Mouse (Mus musculus) left cerebral cortex, postnatal 10 days (tissue): Measurements from ENCODE around the gene Mrps34. TPM values are rescaled to one million over a fixed set of nuclear protein-coding genes. Genes with fewer than 3 reads are reported as not detected.

Experiments
- DNase-seq, 2 experiments: peaks; one replicate each; pipeline ENCODE4 v3.0.0; 2021 to 2022; ENCODE audit warnings: low spot score in 2 of 2, mixed read lengths in 1 of 2; ENCODE audit errors: extremely low spot score in 1 of 2
- intact Hi-C: fragments of 180-260 bp; cut with DNase I; formaldehyde crosslinking; loops from one replicate; pipeline ENCODE4 v1.15.1; 2025
- total RNA-seq, 2 experiments: library from RNA; stranded (reverse); gene quantifications; 2 replicates each; pipeline ENCODE4 v1.2.3; 2021

Mrps34 gene
- total RNA-seq, 2 experiments from 2014 or later = 58.4 to 64.8 TPM

DNA sequence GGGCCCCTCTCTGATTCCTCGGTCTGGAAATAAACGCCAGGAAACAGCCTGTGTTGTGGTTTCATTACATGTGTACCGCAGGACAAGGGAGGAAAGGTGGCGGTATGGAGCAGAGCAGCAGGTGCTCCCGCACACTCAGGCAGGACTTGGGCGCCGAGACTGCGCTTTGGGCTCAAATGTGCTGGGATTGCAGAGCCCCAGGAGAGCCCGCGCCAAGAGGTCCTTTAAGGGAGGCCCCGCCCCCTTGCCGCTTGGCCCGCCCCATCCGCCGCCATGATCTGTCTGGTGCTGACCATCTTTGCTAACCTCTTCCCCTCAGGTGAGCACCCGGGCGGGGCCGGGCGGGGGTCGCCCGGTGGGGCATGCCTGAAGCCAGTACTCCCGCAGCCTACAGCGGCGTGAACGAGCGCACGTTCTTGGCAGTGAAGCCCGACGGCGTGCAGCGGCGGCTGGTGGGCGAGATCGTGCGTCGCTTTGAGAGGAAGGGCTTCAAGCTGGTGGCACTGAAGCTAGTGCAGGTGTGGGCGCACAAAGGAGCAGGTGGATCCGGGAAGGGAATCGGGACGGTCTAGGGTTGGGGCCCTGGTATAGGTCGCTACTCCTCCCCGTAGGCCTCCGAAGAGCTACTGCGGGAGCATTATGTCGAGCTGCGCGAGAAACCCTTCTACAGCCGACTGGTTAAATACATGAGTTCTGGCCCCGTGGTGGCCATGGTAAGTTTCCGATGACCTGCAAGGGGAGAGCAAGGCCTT, 1.5 kb downstream of the Mrps34 start, which contains the start of gene Nme3:
Gene Nme3, plus strand, starts transcription at position 260 of the 752 bp plus-strand sequence.
- intact Hi-C loops = no loop called here
- DNase-seq = peak; percentile 60 to 85

DNA sequence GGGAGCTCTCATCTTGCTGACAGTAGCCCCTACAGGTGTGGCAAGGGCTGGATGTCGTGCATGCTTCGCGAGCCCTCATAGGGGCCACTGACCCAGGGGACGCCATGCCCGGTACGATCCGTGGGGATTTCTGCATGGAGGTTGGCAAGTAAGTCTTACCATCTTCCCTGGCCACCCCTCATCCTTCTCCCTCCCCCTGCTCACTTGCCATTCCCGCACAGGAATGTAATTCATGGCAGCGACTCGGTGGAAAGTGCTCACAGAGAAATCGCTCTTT, 2.0 kb downstream of the Mrps34 start:
- peak in 1 of 2 experiments; percentile 45 for DNase-seq
- intact Hi-C loops = no loop called here

DNA sequence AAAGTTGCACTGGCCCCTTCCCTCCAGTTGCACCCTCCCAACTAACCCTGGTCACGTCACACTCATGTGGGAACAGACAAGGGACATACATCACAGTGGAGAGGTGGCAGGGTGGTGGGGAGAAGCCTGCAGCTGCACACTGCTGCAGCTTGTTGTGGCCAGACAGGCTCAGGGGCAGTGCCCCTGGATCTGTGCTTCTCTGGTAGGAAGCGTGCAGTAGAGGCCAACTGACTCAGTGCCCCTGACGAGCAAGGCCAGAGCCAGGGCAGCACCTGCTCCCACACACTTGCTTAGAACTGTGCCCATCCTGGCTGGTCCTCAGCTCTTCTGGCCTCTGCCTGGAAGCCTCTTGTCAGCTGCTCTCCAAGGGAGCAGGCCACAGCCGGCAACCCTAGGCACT, 2.7 kb downstream of the Mrps34 start:
- intact Hi-C loops = no loop called here
- no peak for DNase-seq

DNA sequence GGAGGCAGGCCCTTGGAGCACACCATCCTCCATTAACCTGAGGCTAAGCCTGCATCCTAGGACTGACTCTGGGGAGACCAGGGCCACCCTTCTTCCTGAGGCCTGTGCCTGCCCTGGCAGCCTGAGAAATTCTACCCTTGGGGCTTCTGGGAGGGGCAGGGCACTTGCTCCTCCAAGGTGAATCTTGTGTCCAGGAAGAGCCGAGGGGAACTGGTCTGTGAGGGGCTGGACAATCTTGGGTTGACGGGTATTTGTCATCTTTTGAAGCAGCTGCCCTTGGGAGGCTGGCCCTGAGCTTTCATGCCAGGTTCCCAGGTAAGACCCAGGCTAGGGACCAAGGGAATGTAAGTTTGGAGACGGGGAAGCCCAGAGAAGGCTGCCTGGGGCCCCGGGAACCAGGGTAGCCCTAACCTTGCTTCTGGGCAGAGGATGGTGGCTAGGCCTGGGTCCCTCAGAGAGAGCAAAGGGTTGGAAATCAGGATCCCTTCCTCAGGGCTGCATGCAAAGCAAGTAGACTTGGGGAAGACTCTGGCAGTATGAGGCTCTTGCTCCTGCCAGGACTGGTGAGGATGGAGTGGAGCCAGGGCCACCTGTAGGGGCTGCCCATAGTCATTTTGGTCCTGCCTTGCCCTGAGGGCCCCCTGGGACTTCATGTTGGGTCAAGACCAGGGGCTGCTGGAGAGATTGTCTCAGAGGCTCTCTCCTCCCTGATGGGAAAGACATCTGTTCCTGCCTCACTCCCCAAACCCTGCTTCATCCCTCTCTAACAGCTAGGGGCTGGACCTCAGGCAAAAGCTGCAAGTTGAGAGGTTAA, 3.3 kb downstream of the Mrps34 start:
- intact Hi-C loops = no loop called here
- no peak for DNase-seq

DNA sequence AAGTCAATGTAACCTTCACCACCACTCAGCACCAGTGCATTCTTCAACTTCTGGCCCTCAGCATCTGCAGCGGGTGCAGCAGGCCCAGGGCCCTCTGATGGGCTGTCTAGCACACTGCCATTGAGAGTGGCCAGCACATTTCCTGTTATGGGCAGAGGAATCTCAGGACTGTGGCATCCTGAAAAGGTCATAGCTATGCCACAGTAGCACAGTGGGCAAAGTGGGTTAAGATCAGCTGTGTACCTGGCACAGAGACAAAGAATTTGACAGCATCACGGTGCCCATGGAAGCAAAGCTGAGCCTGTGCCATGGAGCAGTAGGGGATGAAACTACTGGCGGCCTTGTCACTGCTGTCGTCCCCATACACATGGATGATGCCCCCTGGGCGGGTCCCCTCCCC, 4.2 kb downstream of the Mrps34 start:
- intact Hi-C loops = no loop called here
- no peak for DNase-seq

DNA sequence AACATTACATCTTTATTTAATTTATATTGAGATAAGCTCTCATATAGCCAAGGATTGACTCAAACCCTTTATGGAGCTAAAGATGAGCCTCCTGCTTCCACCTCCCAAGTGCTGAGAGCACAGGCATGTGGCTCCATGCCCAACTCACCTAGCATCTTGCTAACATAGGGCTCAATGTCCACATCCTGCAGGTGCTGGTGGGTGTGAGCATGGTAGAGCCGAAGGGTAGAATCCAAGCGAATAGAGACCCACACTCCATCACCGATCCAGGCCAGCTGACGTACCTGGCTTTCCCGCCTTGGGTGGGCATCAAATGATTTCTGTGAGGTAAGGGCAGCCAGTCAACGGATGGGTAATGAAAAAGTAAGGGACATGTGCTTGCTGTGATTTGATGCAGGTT, 5.1 kb downstream of the Mrps34 start:
- intact Hi-C loops = no loop called here
- no peak for DNase-seq

DNA sequence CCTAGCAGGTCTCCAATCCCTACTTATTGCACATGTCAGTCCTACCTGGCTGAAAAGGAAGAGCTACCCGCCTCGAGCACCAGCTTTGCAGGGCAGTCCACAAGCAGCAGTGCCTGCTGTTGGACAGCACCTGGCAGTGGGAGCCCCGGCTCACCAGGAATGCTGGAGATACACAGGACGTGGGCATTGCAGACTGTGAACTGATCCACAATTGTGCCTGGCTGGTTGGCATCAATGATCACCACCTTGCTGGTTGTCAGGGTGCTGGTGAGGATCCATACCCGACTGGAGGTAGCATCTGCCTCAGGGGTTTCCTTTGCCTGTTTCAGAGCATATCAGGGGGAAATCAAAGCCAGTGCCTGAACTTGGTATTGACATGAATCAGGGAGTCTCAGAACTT, 7.2 kb downstream of the Mrps34 start:
- DNase-seq = no peak
- intact Hi-C loops = no loop called here

DNA sequence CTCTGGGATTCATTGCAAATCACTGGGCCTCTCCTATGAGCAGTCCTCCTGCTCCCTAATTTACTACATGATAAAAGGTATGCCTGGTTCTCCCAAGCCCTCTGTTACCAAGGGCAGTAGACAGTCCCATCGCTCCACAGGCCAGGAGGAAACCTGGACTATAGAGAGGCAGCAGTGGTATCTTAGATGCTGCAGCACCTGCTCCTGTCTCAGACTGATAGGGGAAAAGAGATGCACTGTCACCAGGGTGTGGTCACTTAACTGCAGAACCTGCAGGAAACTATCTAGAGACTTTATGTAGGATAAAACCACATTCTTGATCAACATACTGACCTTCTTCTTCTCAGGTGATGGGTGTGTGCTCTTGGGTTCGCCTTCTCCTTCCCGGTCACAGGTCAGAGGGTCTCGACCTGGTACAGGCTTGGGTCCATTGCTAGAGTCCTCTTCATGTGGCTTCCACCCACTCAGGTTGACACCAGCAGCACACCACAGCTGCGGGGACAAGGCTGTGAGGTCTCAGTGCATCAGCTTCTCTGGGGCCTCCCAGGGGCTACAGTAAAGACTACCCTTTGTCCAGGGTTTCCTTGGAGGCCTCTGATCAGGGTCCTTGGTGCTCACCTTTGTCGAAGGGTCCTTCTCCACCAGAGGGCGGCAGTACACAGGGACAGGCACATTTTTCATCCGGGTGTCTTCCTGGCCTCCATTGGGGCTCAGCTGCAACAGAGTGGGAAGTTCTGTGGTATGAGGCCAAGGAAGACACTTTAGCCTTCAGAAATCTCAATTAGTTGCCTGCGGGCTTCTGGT, 8.0 kb downstream of the Mrps34 start:
- intact Hi-C loops = no loop called here
- peak in 1 of 2 experiments; percentile 50 for DNase-seq

DNA sequence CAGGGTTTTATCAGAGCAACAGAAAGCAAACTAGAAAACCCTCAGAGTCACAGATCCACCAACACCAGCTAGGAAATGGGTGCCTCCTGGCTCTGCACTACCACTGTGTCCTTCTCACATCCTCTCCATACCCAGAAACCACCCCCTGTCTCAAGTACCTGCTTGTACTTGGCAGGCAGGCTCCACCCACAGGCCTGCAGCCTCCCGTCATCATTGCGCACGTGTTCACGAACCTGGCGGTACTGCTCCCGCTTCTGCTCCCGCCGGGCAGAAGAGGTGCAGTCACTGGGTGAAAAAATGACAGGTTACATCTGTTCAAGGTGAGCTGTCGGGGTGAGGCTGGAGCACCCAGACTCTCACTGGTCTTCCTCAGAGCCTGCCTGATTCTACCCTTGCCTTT, 8.9 kb downstream of the Mrps34 start:
- peak in 1 of 2 experiments; percentile 18 for DNase-seq
- intact Hi-C loops = no loop called here

DNA sequence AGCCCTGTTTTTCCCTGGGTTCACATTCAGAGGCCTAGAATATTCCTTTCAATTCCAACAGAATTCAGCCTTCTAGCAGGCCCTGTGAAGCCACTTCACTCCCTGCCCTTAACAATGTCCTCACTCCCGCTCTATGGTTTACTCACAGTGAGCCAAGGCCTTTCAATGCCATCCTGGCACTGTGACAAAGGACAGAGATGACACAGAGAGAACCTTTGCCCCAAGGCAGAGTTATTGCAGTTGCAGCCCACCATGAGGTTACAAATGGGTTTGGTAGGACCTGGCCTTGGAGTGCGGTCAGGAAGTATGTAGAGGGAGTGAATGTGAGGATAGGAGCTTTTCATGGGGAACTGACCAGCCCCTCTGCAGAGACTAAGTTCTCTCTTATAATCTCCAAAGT, 12.7 kb downstream of the Mrps34 start:
- DNase-seq = no peak
- intact Hi-C loops = no loop called here

DNA sequence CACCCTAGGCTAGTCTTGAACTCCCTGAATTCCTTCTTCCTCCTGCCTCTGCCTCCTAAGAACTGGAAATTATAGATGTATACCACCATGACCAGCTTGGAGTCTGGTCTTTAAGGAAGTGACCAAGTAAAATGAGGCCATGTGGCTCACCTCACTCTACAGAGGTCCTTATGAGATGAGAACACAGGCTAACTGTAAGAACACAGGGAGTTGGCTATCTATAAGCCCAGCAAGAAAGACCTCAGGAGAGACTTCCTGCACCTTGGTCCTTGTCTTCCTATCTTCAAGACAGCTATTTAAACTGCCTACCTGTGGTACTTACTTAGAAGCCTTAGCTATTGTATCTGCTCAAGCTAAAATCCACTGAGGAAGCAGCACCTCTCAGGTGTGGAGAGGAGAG, 19.1 kb downstream of the Mrps34 start:
- DNase-seq = no peak
- intact Hi-C loops = no loop called here

DNA sequence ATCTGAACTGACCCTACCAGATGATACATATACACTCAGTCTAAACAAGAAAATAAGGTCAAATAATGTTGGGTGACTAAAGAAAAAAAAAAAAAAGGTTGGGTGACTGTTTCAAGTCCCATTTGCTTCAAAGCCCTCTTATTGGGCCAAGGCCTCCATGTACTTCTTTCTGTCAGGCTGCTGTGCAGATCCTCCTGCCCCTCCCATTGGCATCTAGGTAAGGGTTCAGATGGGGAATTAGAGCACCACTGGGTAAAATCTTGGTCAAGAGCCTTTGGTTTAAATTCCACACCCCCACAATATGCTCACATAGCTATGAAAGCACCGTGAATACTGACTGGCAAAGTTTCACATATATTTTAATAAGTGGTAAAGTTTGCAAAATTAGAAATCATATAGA, 28.3 kb downstream of the Mrps34 start:
- intact Hi-C loops = no loop called here
- DNase-seq = no peak

DNA sequence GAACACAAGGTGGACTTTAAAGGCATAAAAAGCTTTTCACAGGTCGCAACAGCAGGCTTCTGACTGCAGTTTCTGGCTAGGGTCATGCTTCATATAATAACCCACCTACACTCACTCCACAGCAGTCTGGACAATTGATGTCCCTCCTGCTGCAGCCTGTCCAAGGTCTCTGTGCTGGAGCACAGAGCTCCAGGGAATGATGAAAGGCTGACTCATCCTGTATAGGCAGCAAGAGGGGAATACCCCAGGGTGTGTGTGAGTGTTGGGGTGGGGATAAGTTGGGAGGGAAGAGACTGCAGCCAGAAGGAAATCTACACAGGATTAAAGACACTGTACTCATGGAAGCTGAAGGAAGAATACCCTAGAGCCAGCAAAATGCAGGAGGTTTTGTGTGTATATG, 34.6 kb downstream of the Mrps34 start:
- intact Hi-C loops = loop anchor here (5.0 kb wide), 1 partner anchor 38 kb away; no protein-coding TSS in a partner anchor
- no peak for DNase-seq

DNA sequence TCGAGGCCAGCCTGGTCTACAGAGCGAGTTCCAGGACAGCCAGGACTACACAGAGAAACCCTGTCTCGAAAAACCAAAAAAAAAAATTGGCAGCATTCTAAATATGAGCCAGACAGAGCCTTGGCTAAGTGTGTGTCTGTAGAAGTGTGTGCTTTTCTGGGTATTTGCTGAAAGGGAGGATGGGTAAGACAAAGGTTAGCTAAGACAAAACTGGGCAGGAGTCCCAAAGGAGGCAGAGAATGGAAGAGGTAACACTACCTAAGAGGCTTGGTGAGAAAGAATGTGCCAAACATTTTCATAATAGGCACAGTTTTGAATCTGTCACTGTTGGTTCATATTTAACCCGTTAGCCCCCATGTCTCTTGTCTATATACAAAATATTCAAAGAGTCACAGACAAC, 37.5 kb downstream of the Mrps34 start:
- intact Hi-C loops = no loop called here
- DNase-seq = no peak

DNA sequence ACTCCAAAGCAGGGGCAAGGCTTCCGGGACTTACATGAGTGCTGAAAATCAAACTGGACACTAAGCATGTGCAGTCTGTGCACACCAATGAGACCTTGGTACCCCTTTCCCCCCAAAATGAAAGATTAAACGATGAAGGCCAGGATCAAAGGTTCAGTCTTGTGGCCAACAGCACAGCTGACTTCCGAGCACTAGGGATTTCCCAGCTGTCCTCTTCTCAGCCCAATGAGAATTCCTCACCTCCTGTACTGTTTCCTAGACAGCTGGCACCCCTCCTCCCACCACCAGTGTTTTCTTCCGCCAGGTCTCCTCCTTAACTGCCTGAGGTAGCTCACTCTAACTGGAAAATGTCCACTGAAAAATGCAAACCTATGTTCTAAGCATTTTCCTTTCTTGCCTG, 38.2 kb downstream of the Mrps34 start:
- no peak for DNase-seq
- intact Hi-C loops = no loop called here

DNA sequence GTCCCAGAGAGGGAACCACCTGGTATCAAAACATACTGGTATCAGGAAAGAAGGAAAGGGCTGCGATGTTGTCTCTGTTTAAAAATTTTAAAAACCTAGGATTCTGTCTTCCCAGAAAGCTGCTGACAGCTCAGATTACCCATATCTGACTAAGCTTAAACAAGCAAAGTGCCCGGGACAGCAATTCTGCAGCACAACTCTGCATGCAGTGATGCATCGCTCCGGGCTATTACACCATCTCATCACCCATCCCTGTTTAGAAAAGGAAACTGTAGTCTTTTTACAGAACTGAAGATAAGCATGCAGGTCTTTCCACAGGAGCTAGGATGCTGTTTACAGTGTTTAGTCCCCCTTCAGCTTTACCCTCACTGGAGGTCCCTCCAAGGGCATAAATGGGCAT, 40.0 kb downstream of the Mrps34 start:
- intact Hi-C loops = no loop called here
- no peak for DNase-seq

DNA sequence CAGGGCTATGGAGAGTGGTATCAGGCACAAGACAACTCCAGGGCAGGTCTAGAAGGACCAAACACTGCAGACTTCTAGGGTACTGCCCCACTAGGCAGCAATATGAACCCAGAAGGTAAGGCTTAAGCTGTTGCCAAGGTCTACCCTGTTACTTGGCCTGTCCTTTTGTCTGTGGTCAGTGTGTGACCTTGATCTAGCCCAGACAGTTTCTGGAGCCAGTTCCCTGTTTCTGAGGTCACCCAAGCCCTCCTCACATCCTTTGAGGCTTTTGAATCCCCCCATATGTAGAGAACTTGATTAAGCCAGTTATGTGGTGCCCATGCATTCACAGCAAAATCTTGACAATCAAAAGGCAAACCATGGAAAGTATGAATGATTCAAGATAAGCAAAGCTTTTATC, 40.8 kb downstream of the Mrps34 start:
- no peak for DNase-seq
- intact Hi-C loops = no loop called here

DNA sequence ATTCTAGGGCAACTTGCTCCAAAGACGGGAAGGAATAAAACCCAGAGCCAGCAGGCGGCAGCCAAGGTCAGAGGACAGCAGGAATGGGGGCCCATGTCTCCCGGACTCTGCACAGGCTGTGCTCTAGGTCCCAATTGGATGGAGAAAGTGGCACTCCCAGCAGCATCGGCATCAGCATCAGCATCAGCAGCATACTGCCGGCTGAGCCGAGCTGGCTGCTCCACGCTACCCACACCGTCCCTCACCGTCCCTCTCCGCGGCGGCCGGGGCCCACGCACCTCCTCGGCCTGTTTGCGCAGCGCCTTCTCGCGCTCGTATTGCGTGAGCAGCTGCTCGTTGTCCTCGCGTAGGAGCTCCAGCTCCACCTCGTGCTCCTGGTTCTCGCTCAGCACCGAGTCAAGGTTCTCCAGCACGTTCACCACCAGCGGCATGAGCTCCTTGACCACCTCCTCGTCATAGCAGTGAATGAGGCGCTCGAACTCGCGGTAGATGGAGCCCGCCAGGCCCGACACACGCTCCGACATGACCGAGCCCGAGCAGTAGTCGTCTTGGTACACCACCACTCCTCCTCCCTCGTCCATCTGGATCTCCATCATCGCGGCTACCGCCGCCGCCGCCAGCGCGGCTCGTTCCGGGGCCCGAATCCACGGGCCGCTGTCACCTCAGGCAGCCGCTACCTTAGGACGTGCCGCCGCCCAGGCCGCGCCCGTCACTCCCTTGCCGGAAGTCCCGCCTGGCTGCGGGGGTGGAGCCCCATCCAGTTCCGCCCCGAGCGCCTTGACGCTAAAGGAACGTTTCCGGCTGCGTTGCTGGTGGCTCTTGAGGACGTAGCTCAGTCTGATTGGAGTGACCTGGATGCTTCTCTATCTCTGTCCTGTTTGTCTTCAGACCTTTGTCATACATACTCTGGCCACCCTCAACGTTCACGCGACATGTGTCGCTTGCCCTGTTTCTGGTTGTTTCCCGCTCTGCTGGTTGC, 41.6 kb downstream of the Mrps34 start, which contains the start of gene Mapk8ip3:
Gene Mapk8ip3, minus strand, starts transcription at position 719 of the 979 bp plus-strand sequence.
- DNase-seq = peak; percentile 93 to 97
- intact Hi-C loops = no loop called here
